16 mouse cellular contexts compared by ENCODE assay signal in the genomic region with DNA sequence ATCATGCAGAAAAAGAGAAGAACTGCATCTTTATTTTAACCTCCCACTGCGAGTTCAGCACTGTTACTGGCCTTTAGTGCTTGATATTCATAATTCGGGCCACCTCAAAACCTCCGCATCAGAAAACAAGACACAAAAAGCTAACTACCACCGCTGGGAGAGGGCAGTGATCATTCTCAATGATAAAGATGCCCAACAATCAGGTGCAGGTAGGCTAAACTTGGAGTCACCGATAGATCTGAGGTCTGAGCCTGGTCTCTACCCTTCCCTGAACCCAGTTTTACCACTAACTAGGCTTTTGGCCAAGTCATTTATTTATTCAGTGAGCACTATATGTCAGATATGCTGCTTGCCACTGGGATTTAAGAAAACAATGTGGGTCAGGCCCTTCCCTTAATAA.
"Had no signal": no experiment of that assay in that cellular context is flagged by ENCODE, and none has a peak within 500 bp of the region (broad histone marks: within the 10 kb centered on the region; RNA-seq: fewer than 3 reads in every experiment).

No protein-coding gene starts in this region.

- H3K4me3 ChIP-seq: intestine, embryonic 15.5 days; layer of hippocampus, adult 2 months; limb, embryonic 10.5 days; limb, embryonic 13.5 days; midbrain, embryonic 13.5 days had no signal

- H3K27ac ChIP-seq: intestine, embryonic 15.5 days; kidney, postnatal 0 days; layer of hippocampus, adult 2 months; limb, embryonic 10.5 days; limb, embryonic 13.5 days; macrophage; midbrain, embryonic 13.5 days had no signal

- ATAC-seq: intestine, embryonic 15.5 days; lung, postnatal 0 days; midbrain, embryonic 13.5 days had no signal

- H3K27me3 ChIP-seq: intestine, embryonic 15.5 days; limb, embryonic 13.5 days; midbrain, embryonic 13.5 days had no signal

- H3K9ac ChIP-seq: intestine, embryonic 15.5 days; limb, embryonic 13.5 days; lung, embryonic 14.5 days; midbrain, embryonic 13.5 days had no signal

- H3K36me3 ChIP-seq: intestine, embryonic 15.5 days; limb, embryonic 10.5 days; limb, embryonic 13.5 days; midbrain, embryonic 13.5 days had no signal

- H3K9me3 ChIP-seq: intestine, embryonic 15.5 days; limb, embryonic 10.5 days; limb, embryonic 13.5 days; midbrain, embryonic 13.5 days had no signal

- H3K4me2 ChIP-seq: intestine, embryonic 15.5 days; limb, embryonic 13.5 days; lung, embryonic 14.5 days; midbrain, embryonic 13.5 days had no signal

- DNase-seq: kidney, adult 11 months; kidney, adult 8-10 months; kidney, postnatal 25 days; layer of hippocampus, adult 9-11 months; lung, embryonic 14.5 days; right cerebral cortex, postnatal 4 days; thymus, adult 18-20 months; thymus, postnatal 36 days had no signal

- H3K4me1 ChIP-seq: intestine, embryonic 15.5 days had no signal
